Comparison of ENCODE assay signal across 8 mouse cellular contexts in genomic region chr6:120667422-120667781, GRCm38 (mm10). TPM values are rescaled to one million over a fixed set of nuclear protein-coding genes. Genes with fewer than 3 reads are reported as not detected.
DNase-seq lines count a peak whose midpoint lies in the region; ATAC-seq and TF ChIP-seq lines count a peak whose summit lies in the region.

No protein-coding gene starts in this region.

- peak overlapping the region; percentile 97 for H3K27ac ChIP-seq in kidney, embryonic 15.5 days
- no peak overlapping the region for H3K27ac ChIP-seq in cortical plate, adult 2 months (ENCODE audit: insufficient read depth, low read length)
- peak overlapping the region; percentile 98 for H3K27ac ChIP-seq in hindbrain, embryonic 13.5 days
- H3K27ac ChIP-seq in midbrain, embryonic 13.5 days = peak overlapping the region; percentile 98

- no peak for TF ChIP-seq POLR2A in cortical plate, adult 2 months (IDR thresholded peaks at IDR 0.05; ENCODE audit: extremely low read depth, insufficient read depth, low read length)

- H3K9ac ChIP-seq in kidney, embryonic 15.5 days = peak overlapping the region; percentile 89
- H3K9ac ChIP-seq in hindbrain, embryonic 13.5 days = peak overlapping the region; percentile 89
- peak overlapping the region; percentile 91 for H3K9ac ChIP-seq in midbrain, embryonic 13.5 days (replicated peaks)

- no peak for DNase-seq in kidney, adult 8-10 months
- no peak for DNase-seq in right cerebral cortex, adult 18-20 months
- no peak for DNase-seq in spleen, adult 18-20 months
- DNase-seq in T-cell, adult 2 months (ENCODE audit: low spot score) = no peak

- H3K4me2 ChIP-seq in kidney, embryonic 15.5 days = peak overlapping the region; percentile 97
- peak overlapping the region; percentile 95 for H3K4me2 ChIP-seq in hindbrain, embryonic 13.5 days
- H3K4me2 ChIP-seq in midbrain, embryonic 13.5 days (replicated peaks) = peak overlapping the region; percentile 96

- under 1% methylated on average over 7 of the region's 7 CpGs for WGBS in kidney, embryonic 15.5 days
- 0% methylated on average over 7 of the region's 7 CpGs for WGBS in hindbrain, embryonic 13.5 days
- 0% methylated on average over 7 of the region's 7 CpGs for WGBS in midbrain, embryonic 13.5 days

- no peak for TF ChIP-seq CTCF in cortical plate, adult 2 months (IDR thresholded peaks at IDR 0.05; ENCODE audit: extremely low read depth, insufficient read depth, low read length)

- H3K36me3 ChIP-seq in kidney, embryonic 15.5 days = no peaks in the 10 kb centered on the region
- H3K36me3 ChIP-seq in hindbrain, embryonic 13.5 days = no peaks in the 10 kb centered on the region
- H3K36me3 ChIP-seq in midbrain, embryonic 13.5 days = no peaks in the 10 kb centered on the region

- ATAC-seq in kidney, embryonic 15.5 days (replicated peaks; ENCODE audit: low FRiP score) = no peak
- ATAC-seq in hindbrain, embryonic 13.5 days (ENCODE audit: low FRiP score) = no peak
- no peak for ATAC-seq in midbrain, embryonic 13.5 days

- peaks cover 21% of the 10 kb centered on the region for H3K4me1 ChIP-seq in kidney, embryonic 15.5 days
- no peaks in the 10 kb centered on the region for H3K4me1 ChIP-seq in cortical plate, adult 2 months (ENCODE audit: control insufficient read depth, insufficient read depth, low read length)
- H3K4me1 ChIP-seq in hindbrain, embryonic 13.5 days (replicated peaks) = peaks cover 18% of the 10 kb centered on the region
- H3K4me1 ChIP-seq in midbrain, embryonic 13.5 days (replicated peaks) = peaks cover 25% of the 10 kb centered on the region

- no peaks in the 10 kb centered on the region for H3K9me3 ChIP-seq in kidney, embryonic 15.5 days (replicated peaks)
- no peaks in the 10 kb centered on the region for H3K9me3 ChIP-seq in hindbrain, embryonic 13.5 days
- no peaks in the 10 kb centered on the region for H3K9me3 ChIP-seq in midbrain, embryonic 13.5 days

- H3K27me3 ChIP-seq in kidney, embryonic 15.5 days = peaks cover 4% of the 10 kb centered on the region; the same call in 1 of the 2 replicates
- peaks cover 6% of the 10 kb centered on the region; the same call in 1 of the 2 replicates for H3K27me3 ChIP-seq in hindbrain, embryonic 13.5 days
- H3K27me3 ChIP-seq in midbrain, embryonic 13.5 days = peaks cover 5% of the 10 kb centered on the region

- H3K4me3 ChIP-seq in kidney, embryonic 15.5 days (replicated peaks) = peak overlapping the region; percentile 78
- H3K4me3 ChIP-seq in cortical plate, adult 2 months (ENCODE audit: insufficient read depth, low read length) = peak overlapping the region; percentile 51
- peak overlapping the region; percentile 65 for H3K4me3 ChIP-seq in hindbrain, embryonic 13.5 days
- peak overlapping the region; percentile 90 for H3K4me3 ChIP-seq in midbrain, embryonic 13.5 days (replicated peaks)

RNA-seq across cellular contexts. Expression of gene Cecr2, which starts 1.2 kb away (rescaled TPM):
- polyA plus RNA-seq in kidney, embryonic 15.5 days (2015; fragmentation: Nextera tagmentation; extraction: Ambion mirVana) = 5.9 and 6.7 TPM in 2 replicates
- polyA plus RNA-seq in cortical plate, adult 2 months (2012; rRNA removed) = 2.3 and 2.5 TPM in 2 replicates
- polyA plus RNA-seq in hindbrain, embryonic 13.5 days (2015; fragmentation: Nextera tagmentation; extraction: Ambion mirVana) = 4.7 and 5.7 TPM in 2 replicates
- 5.6 and 7.6 TPM in 2 replicates for polyA plus RNA-seq in midbrain, embryonic 13.5 days (2015; fragmentation: Nextera tagmentation; extraction: Ambion mirVana)
